Mouse (Mus musculus): ENCODE measurements around the gene Agmat. TPM values are rescaled to one million over a fixed set of nuclear protein-coding genes. Genes with fewer than 3 reads are reported as not detected.

The Agmat gene
- polyA plus RNA-seq, 1 experiment from 2014 or later: 1.6 TPM

- Histone ChIP-seq H3K9me3 (ENCODE audit: control insufficient read depth, low read length) (no peaks in the 10 kb centered on the region), H3K4me3 (ENCODE audit: low read length) (no peak overlapping the region), H3K27me3 (ENCODE audit: control insufficient read depth, insufficient read depth, low read length) (no peaks in the 10 kb centered on the region), H3K27ac (ENCODE audit: low read depth, low read length) (no peak overlapping the region), H3K9ac (ENCODE audit: low read depth, low read length) (no peak overlapping the region), H3K4me2 (replicated peaks; ENCODE audit: low read depth, low read length) (no peak overlapping the region), H3K4me1 (ENCODE audit: control insufficient read depth, insufficient read depth, low read length) (no peaks in the 10 kb centered on the region), H3K36me3 (ENCODE audit: control insufficient read depth, insufficient read depth, low read length) (peaks cover 77% of the 10 kb centered on the region)
- 89% methylated on average over 8 of the region's 8 CpGs for WGBS
- ATAC-seq (ENCODE audit: low FRiP score, low TSS enrichment): no peak
These were observed 34.9 kb downstream of the Agmat start for GRCm38 (mm10) chr4:141781201-141781985.

DNA sequence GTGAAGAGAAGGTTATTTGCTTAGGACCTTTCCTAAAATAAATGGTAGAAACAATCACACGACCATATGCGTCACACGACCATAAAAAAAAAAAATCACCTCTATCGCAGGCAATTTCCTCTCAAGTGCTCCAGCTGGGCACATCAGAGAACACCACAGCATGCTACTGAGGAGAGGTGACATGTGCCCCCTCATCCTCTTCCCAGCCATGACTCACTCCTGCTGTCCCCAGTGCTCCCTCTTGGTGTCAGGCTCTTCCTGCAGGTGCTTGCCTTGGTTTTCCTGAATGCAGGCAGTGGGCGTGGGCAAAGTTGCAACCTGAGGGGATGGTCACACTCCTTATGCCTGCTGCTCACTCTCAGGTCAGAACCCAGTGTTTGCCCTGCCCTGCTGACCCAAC is 38.4 kb downstream of the Agmat start:
- Histone ChIP-seq H3K4me2 (replicated peaks; ENCODE audit: low read depth, low read length) (no peak overlapping the region), H3K4me3 (ENCODE audit: low read length) (no peak overlapping the region), H3K4me1 (ENCODE audit: control insufficient read depth, insufficient read depth, low read length) (no peaks in the 10 kb centered on the region), H3K27me3 (ENCODE audit: control insufficient read depth, insufficient read depth, low read length) (no peaks in the 10 kb centered on the region), H3K9me3 (ENCODE audit: control insufficient read depth, low read length) (no peaks in the 10 kb centered on the region), H3K36me3 (ENCODE audit: control insufficient read depth, insufficient read depth, low read length) (peaks cover 61% of the 10 kb centered on the region), H3K9ac (ENCODE audit: low read depth, low read length) (no peak overlapping the region), H3K27ac (ENCODE audit: low read depth, low read length) (no peak overlapping the region)
- no peak for ATAC-seq (ENCODE audit: low FRiP score, low TSS enrichment)
- WGBS: 69% methylated on average over 5 of the region's 5 CpGs

- H3K36me3 ChIP-seq (ENCODE audit: control insufficient read depth, insufficient read depth, low read length): peaks cover 49% of the 10 kb centered on the region
These were observed 39.7 kb downstream of the Agmat start for GRCm38 (mm10) chr4:141786141-141786540.

DNA sequence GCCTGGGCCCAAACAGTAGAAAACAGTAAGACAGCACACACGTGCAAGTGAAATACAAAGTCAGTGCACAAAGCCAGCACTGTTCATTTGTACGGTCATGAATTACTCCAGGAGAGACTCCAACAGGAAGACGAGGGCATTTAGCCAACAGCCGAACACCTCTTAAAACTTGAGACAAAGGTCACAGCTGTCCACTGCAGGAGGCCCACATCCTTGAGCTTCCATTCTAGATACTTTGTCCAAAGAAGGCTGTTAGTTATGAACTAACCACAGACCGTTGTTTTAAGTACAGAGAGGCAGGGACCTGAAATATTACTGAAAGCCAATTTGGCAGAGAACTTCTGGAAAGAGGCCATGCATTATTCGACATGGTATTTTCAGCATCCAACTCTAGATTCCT is 40.6 kb downstream of the Agmat start:
- WGBS: 64% methylated on average over 6 of the region's 6 CpGs

More at GRCm38 (mm10) chr4:141786141-141786540, 39.7 kb downstream of the Agmat start:
- Histone ChIP-seq H3K9ac (ENCODE audit: low read depth, low read length) (no peak overlapping the region), H3K4me2 (replicated peaks; ENCODE audit: low read depth, low read length) (no peak overlapping the region), H3K4me1 (ENCODE audit: control insufficient read depth, insufficient read depth, low read length) (no peaks in the 10 kb centered on the region), H3K4me3 (ENCODE audit: low read length) (no peak overlapping the region), H3K27me3 (ENCODE audit: control insufficient read depth, insufficient read depth, low read length) (no peaks in the 10 kb centered on the region), H3K27ac (ENCODE audit: low read depth, low read length) (no peak overlapping the region), H3K9me3 (ENCODE audit: control insufficient read depth, low read length) (no peaks in the 10 kb centered on the region)
- WGBS: 85% methylated on average over 13 of the region's 13 CpGs
- no peak for ATAC-seq (ENCODE audit: low FRiP score, low TSS enrichment)

GRCm38 (mm10) chr4:141787462-141787861 is 41.0 kb downstream of the Agmat start:
- no peaks in the 10 kb centered on the region for H3K9me3 ChIP-seq (ENCODE audit: control insufficient read depth, low read length)
- no peak for ATAC-seq (ENCODE audit: low FRiP score, low TSS enrichment)
- peaks cover 36% of the 10 kb centered on the region for H3K36me3 ChIP-seq (ENCODE audit: control insufficient read depth, insufficient read depth, low read length)
- no peaks in the 10 kb centered on the region for H3K4me1 ChIP-seq (ENCODE audit: control insufficient read depth, insufficient read depth, low read length)
- no peak overlapping the region for H3K4me2 ChIP-seq (replicated peaks; ENCODE audit: low read depth, low read length)
- no peak overlapping the region for H3K4me3 ChIP-seq (ENCODE audit: low read length)
- H3K27me3 ChIP-seq (ENCODE audit: control insufficient read depth, insufficient read depth, low read length): no peaks in the 10 kb centered on the region
- WGBS: 91% methylated on average over 7 of the region's 7 CpGs
- no peak overlapping the region for H3K9ac ChIP-seq (ENCODE audit: low read depth, low read length)
- no peak overlapping the region for H3K27ac ChIP-seq (ENCODE audit: low read depth, low read length)

More for the DNA sequence above, 40.6 kb downstream of the Agmat start:
- ATAC-seq (ENCODE audit: low FRiP score, low TSS enrichment): no peak
- no peak overlapping the region for H3K27ac ChIP-seq (ENCODE audit: low read depth, low read length)
- no peaks in the 10 kb centered on the region for H3K9me3 ChIP-seq (ENCODE audit: control insufficient read depth, low read length)
- no peak overlapping the region for H3K9ac ChIP-seq (ENCODE audit: low read depth, low read length)
- H3K4me2 ChIP-seq (replicated peaks; ENCODE audit: low read depth, low read length): no peak overlapping the region
- no peak overlapping the region for H3K4me3 ChIP-seq (ENCODE audit: low read length)
- H3K27me3 ChIP-seq (ENCODE audit: control insufficient read depth, insufficient read depth, low read length): no peaks in the 10 kb centered on the region
- H3K4me1 ChIP-seq (ENCODE audit: control insufficient read depth, insufficient read depth, low read length): no peaks in the 10 kb centered on the region
- H3K36me3 ChIP-seq (ENCODE audit: control insufficient read depth, insufficient read depth, low read length): peaks cover 40% of the 10 kb centered on the region

GRCm38 (mm10) chr4:141789564-141790218 is 43.2 kb downstream of the Agmat start:
- no peaks in the 10 kb centered on the region for H3K9me3 ChIP-seq (ENCODE audit: control insufficient read depth, low read length)
- peak overlapping the region; percentile 89; the same call in 1 of the 2 replicates for H3K9ac ChIP-seq (ENCODE audit: low read depth, low read length)
- 0 out of 2 replicates have a peak, but pooled peaks cover 2% of the 10 kb centered on the region for H3K4me1 ChIP-seq (ENCODE audit: control insufficient read depth, insufficient read depth, low read length)
- no peak for ATAC-seq (ENCODE audit: low FRiP score, low TSS enrichment)
- H3K4me3 ChIP-seq (ENCODE audit: low read length): peak overlapping the region; percentile 84
- H3K27me3 ChIP-seq (ENCODE audit: control insufficient read depth, insufficient read depth, low read length): no peaks in the 10 kb centered on the region
- H3K27ac ChIP-seq (ENCODE audit: low read depth, low read length): peak overlapping the region; percentile 78; the same call in 1 of the 2 replicates
- peaks cover 14% of the 10 kb centered on the region; the same call in 1 of the 2 replicates for H3K36me3 ChIP-seq (ENCODE audit: control insufficient read depth, insufficient read depth, low read length)
- peak overlapping the region; percentile 67 for H3K4me2 ChIP-seq (replicated peaks; ENCODE audit: low read depth, low read length)
- 53% methylated on average over 3 of the region's 3 CpGs for WGBS

- H3K27me3 ChIP-seq (ENCODE audit: control insufficient read depth, insufficient read depth, low read length): no peaks in the 10 kb centered on the region
- H3K4me2 ChIP-seq (replicated peaks; ENCODE audit: low read depth, low read length): peak within 1 kb of the TSS; percentile 67
- H3K27ac ChIP-seq (ENCODE audit: low read depth, low read length): peak within 1 kb of the TSS; percentile 78; the same call in 1 of the 2 replicates
- H3K4me3 ChIP-seq (ENCODE audit: low read length): peak within 1 kb of the TSS; percentile 84
- under 1% methylated on average over 42 of the region's 42 CpGs for WGBS
- peak; percentile 88 for ATAC-seq (ENCODE audit: low FRiP score, low TSS enrichment)
- H3K4me1 ChIP-seq (ENCODE audit: control insufficient read depth, insufficient read depth, low read length): peaks cover 7% of the 10 kb centered on the region; the same call in 1 of the 2 replicates
- H3K36me3 ChIP-seq (ENCODE audit: control insufficient read depth, insufficient read depth, low read length): peaks cover 9% of the 10 kb centered on the region; the same call in 1 of the 2 replicates
- H3K9ac ChIP-seq (ENCODE audit: low read depth, low read length): peak within 1 kb of the TSS; percentile 89
- no peaks in the 10 kb centered on the region for H3K9me3 ChIP-seq (ENCODE audit: control insufficient read depth, low read length)
These were observed 44.1 kb downstream of the Agmat start, which contains the start of gene Dnajc16 for GRCm38 (mm10) chr4:141790524-141790990. TSS of gene Dnajc16 (minus strand) at chr4:141790931.

GRCm38 (mm10) chr4:141791486-141791885 is 45.0 kb downstream of the Agmat start:
- ATAC-seq (ENCODE audit: low FRiP score, low TSS enrichment): no peak
- no peak overlapping the region for H3K4me3 ChIP-seq (ENCODE audit: low read length)
- H3K36me3 ChIP-seq (ENCODE audit: control insufficient read depth, insufficient read depth, low read length): peaks cover 9% of the 10 kb centered on the region; the same call in 1 of the 2 replicates
- H3K9me3 ChIP-seq (ENCODE audit: control insufficient read depth, low read length): no peaks in the 10 kb centered on the region
- no peak overlapping the region for H3K4me2 ChIP-seq (replicated peaks; ENCODE audit: low read depth, low read length)
- H3K27ac ChIP-seq (ENCODE audit: low read depth, low read length): no peak overlapping the region
- H3K4me1 ChIP-seq (ENCODE audit: control insufficient read depth, insufficient read depth, low read length): peaks cover 7% of the 10 kb centered on the region; the same call in 1 of the 2 replicates
- 94% methylated on average over 7 of the region's 7 CpGs for WGBS
- no peak overlapping the region for H3K9ac ChIP-seq (ENCODE audit: low read depth, low read length)
- no peaks in the 10 kb centered on the region for H3K27me3 ChIP-seq (ENCODE audit: control insufficient read depth, insufficient read depth, low read length)
